Mouse (Mus musculus) brain, embryonic 14.5 days (tissue): Measurements from ENCODE around the gene Cdhr2.

Source experiments
- CTCF ChIP-seq: fragments of 200-500 bp; IDR thresholded peaks from 2 replicates; pipeline ENCODE4 v1.5.1; 2012; ENCODE audit warnings: inconsistent platforms, mild to moderate bottlenecking, moderate library complexity, borderline replicate concordance; ENCODE audit not compliant: insufficient read depth, insufficient read length; ENCODE audit errors: extremely low read depth
- POLR2A ChIP-seq: fragments of 200-500 bp; IDR thresholded peaks from 2 replicates; pipeline ENCODE4 v1.6.1; 2012; ENCODE audit warnings: mild to moderate bottlenecking, inconsistent platforms, borderline replicate concordance; ENCODE audit not compliant: poor library complexity, insufficient read depth, insufficient read length, severe bottlenecking; ENCODE audit errors: extremely low read depth

- no peak for TF ChIP-seq CTCF
- no peak for TF ChIP-seq POLR2A
Measured at GRCm38 (mm10) chr13:54701243-54701642, at the start of gene Cdhr2.
